Mouse (Mus musculus) kidney, adult 11 months (tissue): Measurements from ENCODE around the gene Vav3.

Source experiments
- DNase-seq: peaks from one replicate; pipeline ENCODE4 v3.0.0; 2022

The Vav3 gene

GRCm38 (mm10) chr3:109711751-109712150, 371.3 kb downstream of the Vav3 start:
- DNase-seq = no peak

GRCm38 (mm10) chr3:109714476-109714875, 374.0 kb downstream of the Vav3 start:
- no peak for DNase-seq

DNA sequence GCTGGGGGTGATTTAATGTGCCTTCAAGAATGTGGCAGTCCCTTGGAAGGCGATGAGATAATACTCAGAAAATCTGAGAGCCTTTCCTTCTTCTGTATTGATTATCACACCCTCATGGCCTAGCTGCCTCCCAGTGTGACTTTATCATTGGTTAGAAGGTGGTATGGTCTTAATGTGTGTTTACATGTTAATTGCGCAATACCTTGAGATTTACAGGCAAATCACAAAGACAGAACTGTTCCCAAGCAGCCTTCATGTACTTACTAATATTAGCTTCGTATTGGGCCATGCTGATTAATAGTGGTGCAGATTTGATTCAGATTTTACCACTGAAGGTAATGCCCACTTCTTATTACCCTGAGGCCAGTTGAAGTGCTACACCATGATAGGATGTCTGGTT, 381.3 kb downstream of the Vav3 start:
- DNase-seq = no peak

DNA sequence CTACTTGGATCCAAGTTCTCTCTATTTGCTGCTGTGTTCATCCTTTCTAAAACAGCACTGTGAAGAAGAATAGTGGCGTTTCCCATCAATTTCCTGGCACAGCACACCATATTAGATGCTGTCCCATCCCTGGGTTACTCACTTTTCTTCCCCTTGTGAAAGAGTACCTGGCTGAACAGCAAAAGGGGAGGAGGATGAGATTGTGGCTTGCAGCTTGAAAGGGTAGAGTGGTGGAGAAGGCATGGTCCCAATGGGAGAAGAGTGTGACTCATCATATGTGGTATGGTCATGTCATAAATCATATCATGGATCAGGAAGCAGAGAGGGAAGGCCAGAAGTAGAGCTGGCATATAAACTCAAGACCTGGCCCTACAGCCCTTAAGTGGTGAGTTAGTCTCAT, 386.3 kb downstream of the Vav3 start:
- DNase-seq = no peak

DNA sequence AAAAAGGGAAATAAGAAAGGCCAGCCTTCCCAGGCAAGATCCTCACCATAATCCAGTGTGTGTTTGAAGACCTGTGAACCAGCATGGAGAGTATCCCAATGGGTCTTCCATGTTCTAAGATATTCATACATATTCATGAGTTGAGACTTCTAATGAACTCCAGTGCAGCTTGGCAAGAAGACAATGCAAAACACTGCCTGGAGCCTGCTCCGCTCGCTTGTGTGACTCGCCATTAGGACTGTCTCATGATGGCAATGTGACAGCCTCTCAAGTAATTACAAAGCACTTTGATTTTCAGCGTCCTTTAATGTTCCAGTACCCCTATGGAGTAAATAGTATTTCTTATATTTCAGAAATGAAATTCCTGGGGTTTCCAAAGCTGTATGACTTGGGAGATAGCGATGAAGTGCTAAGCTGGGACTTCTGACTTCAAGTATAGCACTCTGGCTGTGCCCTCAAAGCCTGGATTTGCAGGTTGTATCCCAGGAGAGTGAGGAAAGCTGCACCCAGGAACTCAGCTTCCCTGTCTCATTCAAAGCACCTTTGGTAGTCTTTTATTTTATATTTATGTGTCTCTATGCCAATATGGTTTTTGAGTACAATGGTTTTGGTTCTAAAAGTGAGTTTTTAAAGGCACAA, 391.3 kb downstream of the Vav3 start:
- peak; percentile 21 for DNase-seq

DNA sequence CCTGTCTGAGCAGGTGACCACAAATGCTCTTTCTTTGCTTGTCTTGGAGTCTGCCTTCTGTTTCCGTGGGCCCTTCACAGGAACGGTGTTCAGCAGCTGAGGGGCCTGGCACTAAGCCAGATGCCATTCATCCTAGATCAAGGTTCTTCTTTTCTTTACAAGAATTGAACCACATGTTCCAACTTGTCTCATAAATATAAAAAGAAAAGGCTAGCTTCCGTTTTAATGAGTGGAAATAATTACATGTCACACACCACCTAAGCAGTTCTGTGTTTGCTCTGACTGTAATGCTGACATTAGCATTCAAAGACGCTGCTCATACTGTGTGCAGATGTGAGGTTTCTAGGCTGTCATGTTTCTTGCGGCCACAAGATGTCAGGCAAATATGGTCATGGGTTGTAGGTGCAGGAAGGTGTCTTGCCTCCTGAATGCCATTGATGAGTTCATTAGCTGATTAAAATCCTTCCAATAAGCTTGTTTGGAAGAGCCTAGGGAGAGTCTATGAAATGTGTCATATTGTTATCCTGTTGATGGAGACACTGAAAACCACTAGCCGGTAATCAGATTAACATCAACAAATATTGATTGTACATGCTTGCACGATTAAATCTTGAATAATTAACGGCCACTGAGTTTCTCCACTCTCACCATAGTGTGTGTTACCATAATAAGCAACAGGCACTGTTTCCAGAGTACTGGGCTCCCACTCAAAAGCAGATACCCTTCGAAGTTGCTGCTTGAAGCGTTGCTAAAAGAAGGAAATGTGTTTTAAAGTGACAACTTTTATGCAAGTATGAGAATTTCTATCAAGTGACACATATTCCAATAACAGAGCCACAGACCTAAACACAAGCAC, 392.1 kb downstream of the Vav3 start:
- peak; percentile 8 for DNase-seq
